Mouse (Mus musculus) midbrain, embryonic 16.5 days (tissue): ENCODE measurements around the gene Camkk2. TPM values are rescaled to one million over a fixed set of nuclear protein-coding genes. Genes with fewer than 3 reads are reported as not detected.

Experiments
- ATAC-seq: fragments of 200-750 bp; cut with Nextera tagmentation; 2 replicates; pipeline ENCODE4 v1.8.0; 2017; ENCODE audit warnings: moderate TSS enrichment
- H3K27ac ChIP-seq: fragments of 300-500 bp; sonication (generic); 2 replicates; pipeline ENCODE4 v1.5.1; 2014; ENCODE audit warnings: mild to moderate bottlenecking, low read length, mixed read lengths
- H3K27me3 ChIP-seq: fragments of 300-500 bp; sonication (generic); 2 replicates; pipeline ENCODE4 v1.6.1; 2014; ENCODE audit warnings: low read depth, low read length, mixed read lengths; ENCODE audit not compliant: control insufficient read depth, insufficient read depth
- H3K36me3 ChIP-seq: fragments of 300-500 bp; sonication (generic); 2 replicates; pipeline ENCODE4 v1.6.1; 2014; ENCODE audit warnings: mild to moderate bottlenecking, low read length, moderate library complexity, mixed read lengths; ENCODE audit not compliant: control insufficient read depth, insufficient read depth
- H3K4me1 ChIP-seq: fragments of 300-500 bp; sonication (generic); 2 replicates; pipeline ENCODE4 v1.6.1; 2014; ENCODE audit warnings: mild to moderate bottlenecking, low read length, mixed read lengths; ENCODE audit not compliant: control insufficient read depth, insufficient read depth
- H3K4me2 ChIP-seq: fragments of 300-500 bp; sonication (generic); 2 replicates; pipeline ENCODE4 v1.6.1; 2014; ENCODE audit warnings: mild to moderate bottlenecking, low read length, mixed read lengths
- H3K4me3 ChIP-seq: fragments of 300-500 bp; sonication (generic); 2 replicates; pipeline ENCODE4 v1.5.1; 2014; ENCODE audit warnings: low read depth, mild to moderate bottlenecking, low read length, moderate library complexity, mixed read lengths
- H3K9ac ChIP-seq: fragments of 300-500 bp; sonication (generic); 2 replicates; pipeline ENCODE4 v1.6.1; 2014; ENCODE audit warnings: low read depth, low read length, mixed read lengths
- H3K9me3 ChIP-seq: fragments of 300-500 bp; sonication (generic); replicated peaks from 2 replicates; pipeline ENCODE4 v1.6.1; 2014; ENCODE audit warnings: mild to moderate bottlenecking, low read length, mixed read lengths; ENCODE audit not compliant: control insufficient read depth, poor library complexity, severe bottlenecking
- WGBS: fragments of 180-500 bp; shearing (Covaris S2); extraction: QIAGEN DNeasy Blood & Tissue Kit; methylation state at CpG from one replicate; pipeline ENCODE4 v1.1.7; 2014; 5-methylcytosine and 5-hydroxymethylcytosine counted together
- polyA plus RNA-seq: library from polyadenylated mRNA; unstranded; fragments of >200 nt; fragmentation: Nextera tagmentation; extraction: Ambion mirVana; gene quantifications from 2 replicates; pipeline ENCODE4 v1.2.1, GENCODE M21; 2015

Gene Camkk2
- polyA plus RNA-seq, 1 experiment from 2014 or later = 69.5 TPM

DNA sequence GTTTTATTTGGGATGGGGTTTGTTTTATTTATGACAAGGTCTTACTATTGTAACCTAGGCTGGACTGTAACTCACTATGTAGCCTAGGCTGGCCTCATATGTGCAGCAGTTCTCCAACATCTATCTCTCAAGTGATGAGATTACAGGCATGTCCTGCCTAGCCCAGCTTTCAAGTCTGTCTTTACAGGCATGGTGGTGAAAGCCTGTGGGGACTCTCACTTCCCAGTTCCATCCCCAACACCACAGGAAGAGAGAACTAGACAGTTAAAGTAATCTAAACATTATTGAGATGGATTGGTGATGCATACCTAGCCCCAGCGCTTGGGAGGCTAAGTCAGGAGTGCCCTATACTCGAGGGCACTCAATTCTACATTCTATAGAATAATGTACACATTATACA lies 9.5 kb upstream of the Camkk2 start:
- no peak overlapping the region for H3K4me2 ChIP-seq
- H3K27me3 ChIP-seq = no peaks in the 10 kb centered on the region
- H3K36me3 ChIP-seq = peaks cover 22% of the 10 kb centered on the region
- H3K9ac ChIP-seq = no peak overlapping the region
- ATAC-seq = no peak
- no peaks in the 10 kb centered on the region for H3K9me3 ChIP-seq
- no peak overlapping the region for H3K4me3 ChIP-seq
- no peaks in the 10 kb centered on the region for H3K4me1 ChIP-seq
- 92% methylated on average over 2 of the region's 2 CpGs for WGBS
- no peak overlapping the region for H3K27ac ChIP-seq

DNA sequence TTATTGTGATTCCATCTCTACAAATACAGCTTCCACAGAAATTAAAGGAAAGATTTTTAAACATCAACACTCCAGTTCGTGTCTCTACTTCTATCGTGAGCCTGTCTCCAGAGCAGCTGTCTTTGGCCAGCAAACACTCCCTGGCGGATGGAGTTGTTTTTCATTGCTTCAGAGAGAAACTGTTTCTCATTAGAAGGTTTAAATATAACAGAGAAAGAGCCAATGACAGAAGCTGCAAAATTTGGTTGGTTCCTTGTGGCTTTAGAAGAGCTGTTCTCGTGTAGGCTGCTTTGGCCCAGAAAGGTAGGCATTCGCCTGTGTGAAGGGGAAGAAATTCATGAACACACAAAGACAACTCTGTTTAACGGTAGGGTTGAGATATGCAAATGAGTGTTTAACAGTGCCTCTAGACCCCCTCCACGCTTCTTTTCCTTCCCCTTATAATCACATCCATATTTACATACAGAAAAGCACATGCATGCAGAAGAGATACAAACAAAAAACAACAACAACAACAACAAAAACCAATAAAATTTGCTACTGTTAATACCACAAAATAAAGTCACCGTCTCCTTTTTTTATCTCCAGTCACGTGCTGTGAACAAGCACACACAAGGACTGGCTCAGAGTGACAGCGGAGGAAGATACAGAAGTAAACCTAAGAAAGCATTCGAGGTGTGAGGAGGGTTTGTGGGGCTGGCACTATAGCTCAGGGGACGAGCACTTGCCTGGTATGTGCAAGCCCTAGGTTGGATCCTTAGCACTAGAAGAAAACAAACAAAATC lies 7.0 kb upstream of the Camkk2 start:
- Histone ChIP-seq H3K4me1 (no peaks in the 10 kb centered on the region), H3K4me2 (no peak overlapping the region), H3K9me3 (no peaks in the 10 kb centered on the region), H3K4me3 (no peak overlapping the region), H3K36me3 (peaks cover 12% of the 10 kb centered on the region), H3K27me3 (no peaks in the 10 kb centered on the region), H3K9ac (no peak overlapping the region), H3K27ac (no peak overlapping the region)
- ATAC-seq = no peak
- 72% methylated on average over 12 of the region's 12 CpGs for WGBS

DNA sequence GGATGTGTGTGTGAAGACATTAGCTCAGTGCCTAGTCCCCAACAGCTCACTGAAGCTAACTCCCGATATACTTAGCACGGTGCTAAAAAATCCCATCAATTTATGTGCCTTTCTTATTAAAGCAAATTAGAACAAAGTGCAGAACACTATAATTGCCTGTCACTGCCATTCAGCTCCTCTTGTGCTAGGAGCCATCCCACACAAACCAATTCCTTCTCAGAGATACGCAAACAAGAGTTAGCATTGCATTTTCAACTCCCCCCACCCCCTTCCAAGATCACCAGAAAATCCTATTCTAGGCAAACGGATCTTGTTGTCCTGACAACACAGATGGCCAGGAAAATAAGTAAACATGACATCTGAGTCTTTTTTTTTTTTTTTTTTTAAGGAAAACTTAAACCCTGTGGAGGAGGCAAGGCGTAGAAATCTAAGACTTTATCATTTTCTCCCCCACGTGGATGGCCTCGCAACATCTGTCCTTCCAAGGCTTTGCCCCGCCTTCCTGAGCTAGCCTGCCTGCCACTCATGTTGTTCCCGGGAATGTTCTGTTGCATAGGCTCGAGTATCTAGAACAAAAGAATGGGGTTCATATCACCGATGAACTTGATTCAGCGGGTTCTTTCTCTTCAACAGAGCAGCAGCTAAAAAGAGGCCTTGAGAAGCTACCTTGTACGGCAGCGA lies 4.7 kb upstream of the Camkk2 start:
- no peak for ATAC-seq
- peaks cover 3% of the 10 kb centered on the region; the same call in 1 of the 2 replicates for H3K4me1 ChIP-seq
- no peak overlapping the region for H3K4me2 ChIP-seq
- no peak overlapping the region for H3K4me3 ChIP-seq
- H3K36me3 ChIP-seq = peaks cover 8% of the 10 kb centered on the region
- H3K9ac ChIP-seq = no peak overlapping the region
- WGBS = 53% methylated on average over 14 of the region's 14 CpGs
- no peak overlapping the region for H3K27ac ChIP-seq
- no peaks in the 10 kb centered on the region for H3K9me3 ChIP-seq
- no peaks in the 10 kb centered on the region for H3K27me3 ChIP-seq

DNA sequence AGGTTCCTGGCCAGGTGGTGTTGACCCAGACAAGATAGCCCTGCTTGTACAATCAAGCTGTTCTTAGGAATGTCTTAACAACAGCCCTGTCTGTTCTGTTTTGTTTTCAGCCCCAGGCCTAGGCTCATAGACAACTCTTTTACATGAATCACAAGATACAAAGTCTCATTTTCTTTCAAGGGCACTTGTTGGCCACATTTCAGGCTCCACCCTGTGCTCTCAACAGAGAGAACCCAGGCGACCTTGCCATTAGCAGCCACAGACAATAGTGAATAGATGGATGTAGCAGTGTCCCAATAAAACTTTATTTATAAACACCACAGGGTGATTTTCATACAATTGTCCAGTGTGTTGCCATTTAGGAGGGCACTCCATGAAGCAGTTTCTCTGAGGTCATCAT lies 2.9 kb upstream of the Camkk2 start:
- ATAC-seq = no peak

DNA sequence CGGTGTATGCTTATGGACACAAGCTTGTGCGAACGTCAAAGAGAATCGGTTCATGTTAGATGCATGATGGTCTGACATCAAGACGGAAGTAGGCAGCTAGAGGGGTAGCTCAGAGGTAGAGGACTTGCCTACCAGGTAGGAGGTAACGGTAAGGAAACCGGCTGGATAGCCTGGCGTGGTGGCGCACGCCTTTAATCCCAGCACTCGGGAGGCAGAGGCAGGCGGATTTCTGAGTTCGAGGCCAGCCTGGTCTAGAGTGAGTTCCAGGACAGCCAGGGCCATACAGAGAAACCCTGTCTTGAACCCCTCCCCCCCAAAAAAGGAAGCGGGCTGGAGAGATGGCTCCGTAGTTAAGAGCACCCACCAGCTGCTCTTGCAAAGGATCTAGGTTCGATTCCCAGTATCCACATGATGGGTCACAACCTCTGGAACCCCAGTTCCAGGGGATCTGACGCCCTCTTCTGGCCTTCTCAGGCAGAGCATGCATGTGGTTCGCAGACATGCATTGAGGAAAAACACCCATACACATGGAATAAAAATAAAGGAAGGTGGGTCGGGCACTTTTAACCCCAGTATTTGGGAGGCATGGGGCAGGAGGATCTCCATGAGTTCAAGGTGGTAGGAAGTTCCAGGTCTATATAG lies 1.7 kb upstream of the Camkk2 start:
- Histone ChIP-seq H3K27ac (no peak overlapping the region), H3K4me3 (no peak overlapping the region), H3K4me2 (no peak overlapping the region), H3K36me3 (no peaks in the 10 kb centered on the region; the same call in 1 of the 2 replicates), H3K9me3 (no peaks in the 10 kb centered on the region), H3K4me1 (peaks cover 10% of the 10 kb centered on the region; the same call in 1 of the 2 replicates), H3K27me3 (no peaks in the 10 kb centered on the region), H3K9ac (no peak overlapping the region)
- 86% methylated on average over 19 of the region's 19 CpGs for WGBS
- ATAC-seq = no peak

More for the DNA sequence above, 2.9 kb upstream of the Camkk2 start:
- Histone ChIP-seq H3K9ac (no peak overlapping the region), H3K27me3 (no peaks in the 10 kb centered on the region), H3K9me3 (no peaks in the 10 kb centered on the region), H3K36me3 (peaks cover 4% of the 10 kb centered on the region; the same call in 1 of the 2 replicates), H3K4me1 (peaks cover 10% of the 10 kb centered on the region; the same call in 1 of the 2 replicates), H3K27ac (no peak overlapping the region), H3K4me3 (no peak overlapping the region), H3K4me2 (no peak overlapping the region)
- WGBS = 74% methylated on average over 1 of the region's 1 CpGs

DNA sequence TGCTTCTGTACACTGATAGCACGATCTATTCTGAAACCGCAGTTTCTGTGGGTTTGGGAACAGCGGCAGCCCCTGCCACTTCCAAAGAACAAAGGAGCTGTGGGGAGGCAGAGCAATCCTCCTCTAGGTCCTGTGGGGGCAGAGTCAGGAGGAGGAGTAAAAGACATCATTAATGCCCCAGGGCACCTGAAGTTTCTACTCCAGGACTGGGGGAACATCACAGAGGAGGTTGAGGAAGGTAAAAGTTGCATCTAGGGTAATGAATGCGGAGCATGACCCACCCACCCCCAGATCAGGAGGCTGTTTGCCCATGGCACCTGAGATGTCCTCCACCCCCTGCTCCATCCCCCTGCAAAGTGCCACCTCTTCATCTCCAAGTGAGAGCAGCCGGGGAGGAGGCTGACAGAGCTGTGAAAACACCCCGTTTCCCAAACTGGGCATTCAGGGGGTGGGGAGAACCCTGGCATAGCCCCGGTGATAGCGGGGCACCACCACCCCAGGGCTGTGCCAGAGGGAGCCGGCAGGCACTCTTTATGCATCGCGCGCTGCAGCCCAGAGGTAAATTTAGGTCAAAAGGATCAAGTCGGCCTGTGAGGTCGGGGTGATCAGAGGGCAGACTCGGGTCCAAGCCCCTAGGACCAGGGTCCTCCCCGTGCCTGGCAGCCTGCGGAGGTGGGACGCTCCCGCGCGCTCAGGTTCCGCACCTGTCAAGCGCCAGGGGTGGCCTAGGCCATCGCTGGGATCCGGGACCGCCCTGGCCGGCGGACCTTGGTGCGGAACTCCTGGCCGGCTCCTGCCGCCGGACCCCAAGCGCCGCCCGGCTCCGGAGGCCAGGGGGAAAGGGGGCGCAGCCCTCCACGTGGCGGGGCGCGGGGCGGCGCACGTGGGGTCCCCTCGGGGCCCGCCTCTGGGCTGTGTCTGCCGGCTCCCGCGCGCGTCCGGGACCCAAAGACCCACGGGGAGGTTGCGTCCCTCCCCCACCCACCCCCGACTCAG lies 680 bp downstream of the Camkk2 start:
- Histone ChIP-seq H3K4me3 (peak overlapping the region; percentile 78), H3K9me3 (no peaks in the 10 kb centered on the region), H3K9ac (peak overlapping the region; percentile 89), H3K4me1 (peaks cover 10% of the 10 kb centered on the region; the same call in 1 of the 2 replicates), H3K27ac (peak overlapping the region; percentile 72), H3K27me3 (no peaks in the 10 kb centered on the region), H3K36me3 (no peaks in the 10 kb centered on the region), H3K4me2 (peak overlapping the region; percentile 71)
- WGBS = 1% methylated on average over 51 of the region's 55 CpGs
- peak; percentile 65 for ATAC-seq

DNA sequence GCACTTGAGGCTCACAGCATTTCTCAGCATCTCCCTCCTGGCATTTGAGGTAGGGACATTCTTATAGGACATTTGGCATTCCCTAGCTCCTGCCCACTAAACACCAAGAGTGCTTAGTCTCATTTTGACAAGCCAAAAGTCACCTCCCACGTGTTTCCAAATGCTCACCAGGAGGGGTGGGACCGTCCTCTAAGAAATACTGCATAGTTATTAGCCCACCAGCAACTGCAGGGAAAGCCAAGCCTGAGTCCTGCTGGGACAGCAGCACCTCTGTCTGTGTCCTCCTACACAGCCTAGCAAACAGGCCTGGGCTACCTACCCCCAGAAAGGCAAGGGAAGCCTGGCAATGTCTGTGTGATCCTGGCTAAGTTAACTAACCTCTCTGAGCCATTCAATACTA lies 1.9 kb downstream of the Camkk2 start:
- H3K27ac ChIP-seq = no peak overlapping the region
- peak overlapping the region; percentile 1; the same call in 1 of the 2 replicates for H3K4me2 ChIP-seq
- H3K4me1 ChIP-seq = peaks cover 10% of the 10 kb centered on the region; the same call in 1 of the 2 replicates
- WGBS = 44% methylated on average over 2 of the region's 2 CpGs
- no peaks in the 10 kb centered on the region for H3K9me3 ChIP-seq
- no peak overlapping the region for H3K9ac ChIP-seq
- H3K4me3 ChIP-seq = no peak overlapping the region
- no peaks in the 10 kb centered on the region for H3K36me3 ChIP-seq
- H3K27me3 ChIP-seq = no peaks in the 10 kb centered on the region
- no peak for ATAC-seq

DNA sequence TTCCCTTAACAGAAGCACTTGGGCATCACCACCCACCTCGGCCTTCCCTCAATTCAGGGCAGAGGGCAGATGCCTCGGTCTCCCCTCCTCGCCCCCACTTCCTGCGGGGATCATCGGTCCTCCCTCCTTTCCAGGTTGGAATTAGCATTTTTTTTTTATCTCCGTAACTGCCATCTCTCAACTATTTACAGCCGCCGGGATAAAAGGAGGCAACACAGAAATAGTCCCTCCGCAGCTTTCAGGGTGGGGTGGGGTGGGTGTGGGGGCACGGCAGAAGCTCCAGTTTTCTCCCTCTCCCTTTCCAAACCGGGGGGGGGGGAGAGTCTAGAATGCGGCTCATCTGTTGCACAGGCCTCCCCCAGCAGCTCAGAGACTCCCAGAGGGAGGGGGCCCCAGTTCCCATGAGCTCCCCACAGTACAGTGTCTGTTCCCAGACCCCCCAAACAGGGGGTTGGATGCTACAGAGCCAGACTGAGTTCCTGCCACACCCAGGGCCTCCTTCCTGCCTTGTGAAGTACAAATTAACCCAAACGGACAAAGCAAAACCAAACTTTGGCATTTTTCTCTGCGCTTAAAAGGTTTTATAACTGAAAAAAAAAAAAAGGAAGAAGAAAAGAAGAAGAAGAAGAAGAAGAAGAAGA lies 3.4 kb downstream of the Camkk2 start:
- Histone ChIP-seq H3K4me3 (no peak overlapping the region), H3K27me3 (no peaks in the 10 kb centered on the region), H3K4me2 (no peak overlapping the region), H3K27ac (no peak overlapping the region), H3K36me3 (no peaks in the 10 kb centered on the region), H3K4me1 (peaks cover 10% of the 10 kb centered on the region; the same call in 1 of the 2 replicates), H3K9me3 (no peaks in the 10 kb centered on the region), H3K9ac (no peak overlapping the region)
- ATAC-seq = no peak
- 84% methylated on average over 14 of the region's 14 CpGs for WGBS
